Mouse (Mus musculus) heart, embryonic 14.5 days (tissue): ENCODE data around the gene Lyrm2. TPM values are rescaled to one million over a fixed set of nuclear protein-coding genes. Genes with fewer than 3 reads are reported as not detected.

ENCODE experiments used
- ATAC-seq: fragments of 200-750 bp; cut with Nextera tagmentation; 2 replicates; pipeline ENCODE4 v1.8.0; 2017; ENCODE audit warnings: low read depth, moderate TSS enrichment; ENCODE audit not compliant: insufficient number of reproducible peaks, insufficient read depth, low FRiP score
- H3K27ac ChIP-seq, 2 experiments: fragments of 200-500 bp in 1 of 2; fragments of 300-500 bp in 1 of 2; sonication (generic) in 1 of 2; replicated peaks in 1 of 2; 2 replicates each; pipeline ENCODE4 v1.5.1; 2012 to 2014; ENCODE audit warnings: low read depth in 2 of 2, low read length in 2 of 2, control low read depth in 1 of 2, mild to moderate bottlenecking in 1 of 2, mixed read lengths in 1 of 2; ENCODE audit not compliant: control insufficient read depth in 1 of 2, insufficient read depth in 1 of 2
- H3K27me3 ChIP-seq: fragments of 300-500 bp; sonication (generic); 2 replicates; pipeline ENCODE4 v1.6.1; 2014; ENCODE audit warnings: mild to moderate bottlenecking, low read length, control low read depth; ENCODE audit not compliant: control insufficient read depth, insufficient read depth
- H3K36me3 ChIP-seq: fragments of 300-500 bp; sonication (generic); 2 replicates; pipeline ENCODE4 v1.6.1; 2014; ENCODE audit warnings: mild to moderate bottlenecking, control low read depth, low read length, mixed read lengths; ENCODE audit not compliant: control insufficient read depth, insufficient read depth
- H3K4me1 ChIP-seq, 2 experiments: fragments of 200-500 bp in 1 of 2; fragments of 300-500 bp in 1 of 2; sonication (generic) in 1 of 2; 2 replicates each; pipeline ENCODE4 v1.6.1; 2012 to 2014; ENCODE audit warnings: low read length in 2 of 2, control low read depth in 1 of 2, mixed read lengths in 1 of 2; ENCODE audit not compliant: control insufficient read depth in 2 of 2, insufficient read depth in 2 of 2
- H3K4me2 ChIP-seq: fragments of 300-500 bp; sonication (generic); 2 replicates; pipeline ENCODE4 v1.6.1; 2014; ENCODE audit warnings: mild to moderate bottlenecking, low read length
- H3K4me3 ChIP-seq, 2 experiments: fragments of 200-500 bp in 1 of 2; fragments of 300-500 bp in 1 of 2; sonication (generic) in 1 of 2; 2 replicates each; pipeline ENCODE4 v1.5.1; 2012 to 2014; ENCODE audit warnings: low read length in 2 of 2, mild to moderate bottlenecking in 2 of 2, control low read depth in 1 of 2, low read depth in 1 of 2, moderate library complexity in 1 of 2; ENCODE audit not compliant: control insufficient read depth in 1 of 2, insufficient read depth in 1 of 2
- H3K9ac ChIP-seq: fragments of 300-500 bp; sonication (generic); 2 replicates; pipeline ENCODE4 v1.6.1; 2014; ENCODE audit warnings: mild to moderate bottlenecking, low read length
- H3K9me3 ChIP-seq: fragments of 300-500 bp; sonication (generic); 2 replicates; pipeline ENCODE4 v1.6.1; 2016; ENCODE audit warnings: low read length, control low read depth; ENCODE audit not compliant: control insufficient read depth
- WGBS: fragments of 180-500 bp; shearing (Covaris S2); extraction: QIAGEN DNeasy Blood & Tissue Kit; methylation state at CpG from one replicate; pipeline ENCODE4 v1.1.7; 2014; 5-methylcytosine and 5-hydroxymethylcytosine counted together
- polyA plus RNA-seq: library from polyadenylated mRNA; unstranded; fragments of >200 nt; fragmentation: Nextera tagmentation; extraction: Ambion mirVana; gene quantifications from 2 replicates; pipeline ENCODE4 v1.2.1, GENCODE M21; 2014

Lyrm2 gene
- 137 and 144 TPM in 2 replicates for polyA plus RNA-seq

DNA sequence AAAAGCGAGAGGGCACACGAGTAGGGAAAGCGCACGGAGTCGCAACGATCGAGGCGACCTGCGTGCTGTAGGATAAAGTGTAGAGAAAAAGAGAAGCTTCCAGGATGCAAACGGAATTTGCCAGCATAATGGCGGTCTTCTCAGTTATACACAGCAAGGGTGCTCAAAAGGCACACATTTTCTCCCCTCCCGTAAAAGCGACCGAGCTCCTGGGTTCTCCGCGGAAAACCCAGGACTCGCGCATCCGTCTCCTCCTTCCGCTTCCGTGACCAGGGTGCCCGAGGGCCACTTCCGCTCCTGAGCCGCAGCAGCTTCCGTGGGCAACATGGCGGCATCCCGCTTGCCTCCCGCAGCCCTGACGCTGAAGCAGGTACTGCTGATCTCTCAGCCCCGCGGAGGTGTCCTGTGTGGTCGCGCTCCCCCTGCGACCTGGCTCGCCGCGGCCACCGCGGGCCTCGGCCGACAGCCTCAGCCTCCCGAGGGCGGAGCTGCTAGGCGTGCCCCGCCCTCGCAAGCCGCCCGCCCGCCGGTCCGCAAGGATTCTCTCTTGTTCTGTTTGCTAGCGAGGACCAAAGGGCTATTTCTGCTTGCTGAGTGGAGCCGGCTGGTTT is at the start of gene Lyrm2:
Lyrm2 (plus strand) TSS at position 288 of the 611 bp plus-strand sequence.
- Histone ChIP-seq H3K27ac (peak within 1 kb of the TSS; percentile 92 to 97), H3K4me1 (peaks cover 0 to 9% of the 10 kb centered on the region in 2 experiments; a peak in 3 of 4 replicates), H3K4me3 (peak within 1 kb of the TSS; percentile 64 to 65), H3K36me3 (peaks cover 8% of the 10 kb centered on the region; the same call in 1 of the 2 replicates), H3K27me3 (no peaks in the 10 kb centered on the region), H3K4me2 (peak within 1 kb of the TSS; percentile 79), H3K9me3 (no peaks in the 10 kb centered on the region), H3K9ac (peak within 1 kb of the TSS; percentile 87)
- under 1% methylated on average over 53 of the region's 53 CpGs for WGBS
- ATAC-seq = peak; percentile 86

GRCm38 (mm10) chr4:32750711-32751110 is 49.3 kb upstream of the Lyrm2 start:
- 94% methylated on average over 1 of the region's 1 CpGs for WGBS
- Histone ChIP-seq H3K27ac (no peak overlapping the region), H3K4me3 (no peak overlapping the region), H3K27me3 (no peaks in the 10 kb centered on the region), H3K36me3 (peaks cover 91% of the 10 kb centered on the region), H3K4me1 (no peaks in the 10 kb centered on the region), H3K4me2 (no peak overlapping the region), H3K9ac (no peak overlapping the region), H3K9me3 (no peaks in the 10 kb centered on the region)
- ATAC-seq = no peak

GRCm38 (mm10) chr4:32757430-32757829 is 42.6 kb upstream of the Lyrm2 start:
- H3K27ac ChIP-seq = no peak overlapping the region
- H3K4me2 ChIP-seq = no peak overlapping the region
- H3K36me3 ChIP-seq = peaks cover 86% of the 10 kb centered on the region
- no peaks in the 10 kb centered on the region for H3K27me3 ChIP-seq
- no peak for ATAC-seq
- H3K9ac ChIP-seq = no peak overlapping the region
- no peaks in the 10 kb centered on the region for H3K4me1 ChIP-seq
- H3K4me3 ChIP-seq = no peak overlapping the region
- H3K9me3 ChIP-seq = no peaks in the 10 kb centered on the region
- WGBS = 85% methylated on average over 2 of the region's 2 CpGs

DNA sequence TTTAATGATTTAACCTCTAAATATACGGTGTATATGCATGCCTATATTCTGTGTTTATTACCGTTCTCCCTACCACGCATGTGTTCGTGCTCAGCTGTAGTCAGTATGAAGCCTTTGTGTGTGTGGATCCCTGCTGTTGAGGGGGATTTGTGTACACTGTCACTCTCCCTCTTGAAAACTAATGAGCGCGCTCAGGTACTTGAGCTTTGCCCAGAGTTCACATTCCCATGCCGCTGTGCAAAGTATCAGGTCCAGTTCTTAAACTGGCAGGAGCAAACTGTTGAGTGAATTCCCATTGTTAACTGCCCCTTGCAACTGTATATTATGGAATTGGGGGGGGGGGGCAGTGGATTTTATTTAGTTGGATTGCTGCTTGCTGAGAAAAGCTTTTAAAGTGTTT is 32.6 kb upstream of the Lyrm2 start:
- H3K9me3 ChIP-seq = 0 out of 2 replicates have a peak, but pooled peaks cover 3% of the 10 kb centered on the region
- H3K36me3 ChIP-seq = peaks cover 79% of the 10 kb centered on the region
- 93% methylated on average over 7 of the region's 7 CpGs for WGBS
- H3K27me3 ChIP-seq = no peaks in the 10 kb centered on the region
- ATAC-seq = no peak
- H3K4me3 ChIP-seq = no peak overlapping the region
- H3K9ac ChIP-seq = no peak overlapping the region
- H3K4me1 ChIP-seq = no peaks in the 10 kb centered on the region
- H3K4me2 ChIP-seq = no peak overlapping the region
- H3K27ac ChIP-seq = no peak overlapping the region

- H3K36me3 ChIP-seq = peaks cover 79% of the 10 kb centered on the region
- no peak overlapping the region for H3K27ac ChIP-seq
- no peak overlapping the region for H3K4me2 ChIP-seq
- no peaks in the 10 kb centered on the region for H3K27me3 ChIP-seq
- H3K9me3 ChIP-seq = 0 out of 2 replicates have a peak, but pooled peaks cover 3% of the 10 kb centered on the region
- no peak overlapping the region for H3K9ac ChIP-seq
- no peaks in the 10 kb centered on the region for H3K4me1 ChIP-seq
- no peak overlapping the region for H3K4me3 ChIP-seq
- ATAC-seq = no peak
- 96% methylated on average over 10 of the region's 10 CpGs for WGBS
These were observed 32.0 kb upstream of the Lyrm2 start for GRCm38 (mm10) chr4:32768046-32768445.

DNA sequence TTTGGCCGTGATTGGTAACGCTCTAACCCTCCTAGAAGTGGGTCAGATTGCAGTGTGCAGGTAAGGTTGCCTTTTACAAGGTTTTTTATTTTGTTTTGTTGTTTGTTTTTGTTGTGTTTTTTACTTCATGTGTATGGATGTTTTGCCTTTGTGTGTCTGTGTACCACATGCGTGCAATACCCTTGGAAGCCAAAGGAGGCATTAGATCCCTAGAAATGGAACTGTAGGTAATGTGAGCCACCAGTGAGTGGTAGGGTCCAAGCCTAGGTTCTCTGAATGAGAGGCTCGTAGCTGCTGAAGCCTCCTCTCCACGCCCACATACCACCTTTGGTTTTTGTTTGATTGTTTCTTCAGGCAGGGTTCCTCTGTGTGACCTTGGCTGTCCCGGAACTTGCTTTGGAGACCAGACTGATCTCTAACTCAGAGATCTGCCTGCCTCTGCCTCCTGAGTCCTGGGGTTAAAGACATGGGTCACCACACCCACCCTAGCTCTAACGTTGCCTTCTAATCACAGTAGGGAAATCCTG is 29.7 kb upstream of the Lyrm2 start:
- no peak overlapping the region for H3K9ac ChIP-seq
- no peak for ATAC-seq
- no peak overlapping the region for H3K4me2 ChIP-seq
- H3K36me3 ChIP-seq = peaks cover 81% of the 10 kb centered on the region
- no peaks in the 10 kb centered on the region for H3K4me1 ChIP-seq
- H3K9me3 ChIP-seq = 0 out of 2 replicates have a peak, but pooled peaks cover 3% of the 10 kb centered on the region
- 94% methylated on average over 7 of the region's 7 CpGs for WGBS
- H3K27me3 ChIP-seq = no peaks in the 10 kb centered on the region
- H3K27ac ChIP-seq = no peak overlapping the region
- no peak overlapping the region for H3K4me3 ChIP-seq

DNA sequence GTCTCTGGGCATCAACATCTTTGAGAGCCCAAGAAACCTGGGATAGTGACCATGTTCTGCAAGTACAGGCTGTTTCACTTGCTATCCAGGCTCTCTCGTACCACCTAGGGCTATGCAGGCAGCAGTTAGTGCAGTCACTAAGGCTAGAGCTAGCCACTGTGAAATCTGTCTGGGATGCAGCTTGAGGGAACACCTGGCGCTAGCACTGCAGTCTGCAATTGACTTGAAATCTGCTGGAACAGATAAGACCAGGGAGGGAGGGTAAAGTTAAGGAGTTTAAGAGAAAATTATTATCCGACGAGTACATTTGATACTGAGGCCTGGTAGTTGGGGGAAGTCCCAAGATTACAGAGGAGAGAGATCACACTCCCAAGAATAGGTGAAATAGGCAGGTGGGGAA is 20.1 kb upstream of the Lyrm2 start:
- no peaks in the 10 kb centered on the region for H3K4me1 ChIP-seq
- ATAC-seq = no peak
- WGBS = 89% methylated on average over 4 of the region's 4 CpGs
- no peak overlapping the region for H3K4me2 ChIP-seq
- no peaks in the 10 kb centered on the region for H3K27me3 ChIP-seq
- no peak overlapping the region for H3K4me3 ChIP-seq
- no peak overlapping the region for H3K9ac ChIP-seq
- H3K36me3 ChIP-seq = peaks cover 18% of the 10 kb centered on the region
- no peaks in the 10 kb centered on the region for H3K9me3 ChIP-seq
- no peak overlapping the region for H3K27ac ChIP-seq

- Histone ChIP-seq H3K4me1 (no peaks in the 10 kb centered on the region), H3K36me3 (no peaks in the 10 kb centered on the region), H3K27me3 (no peaks in the 10 kb centered on the region), H3K4me2 (no peak overlapping the region), H3K27ac (no peak overlapping the region), H3K4me3 (no peak overlapping the region), H3K9ac (no peak overlapping the region), H3K9me3 (no peaks in the 10 kb centered on the region)
- ATAC-seq = no peak
- 97% methylated on average over 1 of the region's 1 CpGs for WGBS
These were observed 12.9 kb upstream of the Lyrm2 start for GRCm38 (mm10) chr4:32787110-32787509.
